Mouse (Mus musculus): ENCODE data around the gene Kdm2b.
A peak's percentile ranks its signal among the peaks of the same experiment; 100 is the strongest.

- TF ChIP-seq USF1 (IDR thresholded peaks at IDR 0.05; ENCODE audit: low read depth, low read length), result no peak
- no peak for TF ChIP-seq TBP (IDR thresholded peaks at IDR 0.05; ENCODE audit: low read depth, low read length)
- TF ChIP-seq MAFK (IDR thresholded peaks at IDR 0.05; ENCODE audit: borderline replicate concordance, low read depth, low read length), result no peak
- 0 out of 4 replicates have a peak, but pooled peaks of 1 of the 2 experiments have one; percentile 24 for TF ChIP-seq POLR2A (IDR thresholded peaks at IDR 0.05; ENCODE audit: control insufficient read depth in 1 of 2, insufficient read depth in 1 of 2, low read depth in 1 of 2, low read length in 2 of 2, poor library complexity in 1 of 2)
- TF ChIP-seq ELF1 (IDR thresholded peaks at IDR 0.05; ENCODE audit: low read depth, low read length), result no peak
- no peak for TF ChIP-seq CTCF (IDR thresholded peaks at IDR 0.05 in 2 of 3, conservative IDR thresholded peaks at IDR 0.05 in 1 of 3; ENCODE audit: control insufficient read depth in 1 of 3, insufficient read depth in 1 of 3, low read depth in 2 of 3, low read length in 3 of 3, poor library complexity in 1 of 3, severe bottlenecking in 1 of 3)
- TF ChIP-seq MEF2A (IDR thresholded peaks at IDR 0.05; ENCODE audit: extremely low read depth, insufficient replicate concordance, low read depth, low read length, poor library complexity, severe bottlenecking), result no peak
- no peak; the same call in 1 of the 2 replicates for TF ChIP-seq MXI1 (IDR thresholded peaks at IDR 0.05; ENCODE audit: low read depth, low read length)
- TF ChIP-seq MAX (IDR thresholded peaks at IDR 0.05; ENCODE audit: low read length), result no peak
- TF ChIP-seq NRF1 (IDR thresholded peaks at IDR 0.05; ENCODE audit: insufficient read depth, low read depth, low read length, poor library complexity, severe bottlenecking), result 0 out of 2 replicates have a peak, but pooled peaks have one; percentile 18
- no peak for TF ChIP-seq GABPA (IDR thresholded peaks at IDR 0.05; ENCODE audit: low read depth, low read length)
Measured at GRCm38 (mm10) chr5:122988021-122988751, 1.4 kb downstream of the Kdm2b start.

Data from MEL (cell line).